Mouse (Mus musculus) intestine, embryonic 14.5 days (tissue): ENCODE results near the gene Tbc1d30. TPM values are rescaled to one million over a fixed set of nuclear protein-coding genes. Genes with fewer than 3 reads are reported as not detected.

Source experiments
- ATAC-seq: fragments of 200-750 bp; cut with Nextera tagmentation; replicated peaks from 2 replicates; pipeline ENCODE4 v1.8.0; 2017; ENCODE audit warnings: low read depth, moderate number of reproducible peaks, moderate TSS enrichment, moderate library complexity; ENCODE audit not compliant: low FRiP score, low TSS enrichment
- DNase-seq: peaks from one replicate; pipeline ENCODE4 v3.0.0-alpha.2; 2018; ENCODE audit warnings: low spot score
- H3K27ac ChIP-seq: fragments of 300-500 bp; sonication (generic); 2 replicates; pipeline ENCODE4 v1.5.1; 2014; ENCODE audit warnings: low read depth, mild to moderate bottlenecking, control low read depth
- H3K27me3 ChIP-seq: fragments of 300-500 bp; sonication (generic); replicated peaks from 2 replicates; pipeline ENCODE4 v1.6.1; 2014; ENCODE audit warnings: low read length, control low read depth; ENCODE audit not compliant: control insufficient read depth, insufficient read depth
- H3K36me3 ChIP-seq: fragments of 300-500 bp; sonication (generic); 2 replicates; pipeline ENCODE4 v1.6.1; 2014; ENCODE audit warnings: low read length, control low read depth; ENCODE audit not compliant: control insufficient read depth, insufficient read depth
- H3K4me1 ChIP-seq: fragments of 300-500 bp; sonication (generic); replicated peaks from 2 replicates; pipeline ENCODE4 v1.6.1; 2014; ENCODE audit warnings: low read length, control low read depth, mixed read lengths; ENCODE audit not compliant: control insufficient read depth, insufficient read depth
- H3K4me2 ChIP-seq: fragments of 300-500 bp; sonication (generic); 2 replicates; pipeline ENCODE4 v1.6.1; 2014; ENCODE audit warnings: low read length
- H3K4me3 ChIP-seq: fragments of 300-500 bp; sonication (generic); 2 replicates; pipeline ENCODE4 v1.5.1; 2014; ENCODE audit warnings: low read depth, low read length, control low read depth, mixed read lengths
- H3K9ac ChIP-seq: fragments of 300-500 bp; sonication (generic); 2 replicates; pipeline ENCODE4 v1.6.1; 2014; ENCODE audit warnings: mild to moderate bottlenecking, low read length
- H3K9me3 ChIP-seq: fragments of 300-500 bp; sonication (generic); 2 replicates; pipeline ENCODE4 v1.6.1; 2016; ENCODE audit warnings: low read length, control low read depth; ENCODE audit not compliant: control insufficient read depth
- WGBS: fragments of 180-500 bp; shearing (Covaris S2); extraction: QIAGEN DNeasy Blood & Tissue Kit; methylation state at CpG from one replicate; pipeline ENCODE4 v1.1.7; 2014; 5-methylcytosine and 5-hydroxymethylcytosine counted together
- polyA plus RNA-seq: library from polyadenylated mRNA; unstranded; fragments of >200 nt; fragmentation: Nextera tagmentation; extraction: Ambion mirVana; gene quantifications from 2 replicates; pipeline ENCODE4 v1.2.1, GENCODE M21; 2014

Tbc1d30 gene
- polyA plus RNA-seq, 1 experiment from 2014 or later, result 3.8 TPM

DNA sequence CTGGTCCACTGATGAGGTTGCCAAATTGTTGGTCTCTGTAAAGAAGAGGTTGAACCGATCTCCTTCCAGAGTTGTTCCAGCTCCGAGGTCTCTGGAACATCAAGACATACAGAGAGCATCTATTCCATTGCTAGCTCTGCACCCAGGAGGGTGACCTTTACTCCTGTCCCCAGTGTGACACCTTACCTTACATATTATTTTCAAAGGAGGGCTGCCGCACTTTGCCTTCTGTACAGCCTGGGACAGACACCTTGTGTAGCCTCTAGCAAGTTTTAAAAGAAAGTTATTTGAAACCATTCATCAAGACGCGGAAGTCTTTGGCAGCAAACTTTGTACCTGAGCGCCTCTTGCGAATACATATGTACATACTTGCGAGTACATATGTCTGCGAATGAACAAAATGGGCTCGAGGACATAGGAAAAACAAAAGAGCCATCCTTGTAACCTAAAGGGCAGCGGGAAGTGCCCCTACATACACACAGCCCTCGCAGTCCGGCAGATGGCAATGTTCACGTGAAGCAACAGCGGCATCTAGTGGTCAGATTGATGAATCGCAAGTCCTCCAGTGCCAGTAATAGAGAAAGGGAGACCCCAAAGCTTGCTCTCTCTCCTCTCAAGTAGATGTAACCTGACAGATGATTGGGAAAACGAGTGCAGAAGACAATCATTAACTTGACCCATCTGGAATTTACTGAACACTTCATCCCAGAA, 94.8 kb downstream of the Tbc1d30 start:
- no peak for ATAC-seq
- 23% methylated on average over 17 of the region's 17 CpGs for WGBS
- peak; percentile 88 for DNase-seq

DNA sequence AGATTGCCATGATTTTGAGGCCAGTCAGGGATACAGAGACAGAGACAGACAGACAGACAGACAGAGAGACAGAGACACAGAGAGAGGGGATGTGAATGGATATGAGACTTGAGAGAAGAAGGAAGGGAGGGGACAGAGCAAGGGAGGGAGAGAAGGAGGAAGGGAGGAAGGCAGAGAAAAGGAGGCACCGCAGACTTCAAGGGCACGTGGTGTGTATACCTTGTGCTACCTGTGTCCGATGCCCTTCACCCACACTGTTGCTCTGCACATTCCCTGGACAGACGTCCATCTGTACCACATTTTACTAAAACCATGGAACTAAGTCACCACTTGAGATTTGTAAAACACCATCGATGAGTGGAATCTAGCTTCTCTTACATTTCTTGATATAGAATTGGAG, 95.6 kb downstream of the Tbc1d30 start:
- no peak for ATAC-seq
- Histone ChIP-seq H3K36me3 (no peaks in the 10 kb centered on the region), H3K4me3 (no peak overlapping the region), H3K4me1 (no peaks in the 10 kb centered on the region), H3K9me3 (no peaks in the 10 kb centered on the region), H3K27me3 (0 out of 2 replicates have a peak, but pooled peaks cover 5% of the 10 kb centered on the region), H3K9ac (no peak overlapping the region), H3K27ac (no peak overlapping the region), H3K4me2 (no peak overlapping the region)
- no peak for DNase-seq
- WGBS, result 94% methylated on average over 5 of the region's 5 CpGs

More for the DNA sequence above, 94.8 kb downstream of the Tbc1d30 start:
- no peak overlapping the region for H3K9ac ChIP-seq
- no peaks in the 10 kb centered on the region for H3K4me1 ChIP-seq
- no peak overlapping the region for H3K4me3 ChIP-seq
- H3K9me3 ChIP-seq, result no peaks in the 10 kb centered on the region
- no peaks in the 10 kb centered on the region for H3K36me3 ChIP-seq
- H3K4me2 ChIP-seq, result no peak overlapping the region
- 0 out of 2 replicates have a peak, but pooled peaks cover 5% of the 10 kb centered on the region for H3K27me3 ChIP-seq
- no peak overlapping the region for H3K27ac ChIP-seq

- ATAC-seq (no peak), DNase-seq (no peak)
- Histone ChIP-seq H3K9ac (no peak overlapping the region), H3K4me2 (no peak overlapping the region), H3K27ac (no peak overlapping the region), H3K4me3 (no peak overlapping the region), H3K4me1 (no peaks in the 10 kb centered on the region), H3K27me3 (0 out of 2 replicates have a peak, but pooled peaks cover 5% of the 10 kb centered on the region), H3K36me3 (no peaks in the 10 kb centered on the region), H3K9me3 (no peaks in the 10 kb centered on the region)
- 82% methylated on average over 8 of the region's 8 CpGs for WGBS
Observed at GRCm38 (mm10) chr10:121254343-121254742, 96.7 kb downstream of the Tbc1d30 start.

DNA sequence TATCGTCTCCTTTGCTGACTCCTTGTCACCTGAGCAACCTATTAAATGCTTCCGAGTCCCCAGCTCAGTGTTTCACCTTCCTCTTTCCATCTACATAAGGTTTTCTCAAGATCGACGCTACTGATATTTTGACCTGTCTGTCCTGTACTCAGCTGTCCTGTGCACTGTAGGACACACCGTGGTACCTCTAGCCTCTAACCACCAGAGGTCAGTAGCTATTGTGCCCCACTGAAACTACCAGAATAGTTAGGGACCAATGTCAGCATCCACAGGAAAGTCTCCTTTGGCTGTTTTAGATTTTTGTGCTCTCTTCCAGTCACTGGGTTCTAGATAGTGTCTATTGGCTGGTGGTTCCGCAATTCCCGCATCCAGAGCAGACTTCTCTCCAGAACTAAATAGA, 98.3 kb downstream of the Tbc1d30 start:
- no peak for ATAC-seq
- H3K4me3 ChIP-seq, result no peak overlapping the region
- no peaks in the 10 kb centered on the region for H3K4me1 ChIP-seq
- no peak overlapping the region for H3K4me2 ChIP-seq
- 79% methylated on average over 7 of the region's 7 CpGs for WGBS
- H3K27ac ChIP-seq, result no peak overlapping the region
- no peaks in the 10 kb centered on the region for H3K9me3 ChIP-seq
- H3K9ac ChIP-seq, result no peak overlapping the region
- H3K27me3 ChIP-seq, result 0 out of 2 replicates have a peak, but pooled peaks cover 5% of the 10 kb centered on the region
- H3K36me3 ChIP-seq, result no peaks in the 10 kb centered on the region
- no peak for DNase-seq

DNA sequence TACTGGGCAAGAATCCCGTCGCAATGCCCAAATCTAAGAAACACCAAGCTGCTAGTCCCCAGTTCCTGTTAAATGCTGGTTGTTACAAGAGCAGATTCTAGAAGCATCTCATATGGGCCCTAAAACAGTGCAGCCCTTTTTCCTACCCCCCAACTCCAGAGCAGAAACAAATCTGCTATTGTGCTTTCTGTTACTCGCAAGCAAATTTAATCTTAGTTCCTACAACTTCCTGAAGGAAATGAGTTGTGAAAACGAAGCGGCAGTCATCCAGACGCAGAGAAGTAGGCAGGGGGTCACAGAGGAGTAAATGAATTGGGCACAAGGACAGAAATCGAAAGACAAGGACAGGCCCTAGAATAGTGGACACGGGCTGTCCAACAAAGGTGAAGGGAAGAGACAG, 99.9 kb downstream of the Tbc1d30 start:
- H3K27me3 ChIP-seq, result 0 out of 2 replicates have a peak, but pooled peaks cover 5% of the 10 kb centered on the region
- H3K4me1 ChIP-seq, result no peaks in the 10 kb centered on the region
- whole genome bisulfite sequencing, result 73% methylated on average over 8 of the region's 8 CpGs
- ATAC-seq, result no peak
- no peaks in the 10 kb centered on the region for H3K9me3 ChIP-seq
- no peaks in the 10 kb centered on the region for H3K36me3 ChIP-seq
- H3K27ac ChIP-seq, result no peak overlapping the region
- H3K4me2 ChIP-seq, result no peak overlapping the region
- DNase-seq, result no peak
- no peak overlapping the region for H3K4me3 ChIP-seq
- H3K9ac ChIP-seq, result no peak overlapping the region

GRCm38 (mm10) chr10:121249820-121250219, 101.3 kb downstream of the Tbc1d30 start:
- 95% methylated on average over 4 of the region's 4 CpGs for WGBS
- Histone ChIP-seq H3K27ac (no peak overlapping the region), H3K9me3 (no peaks in the 10 kb centered on the region), H3K4me1 (no peaks in the 10 kb centered on the region), H3K9ac (no peak overlapping the region), H3K4me3 (no peak overlapping the region), H3K4me2 (no peak overlapping the region), H3K27me3 (no peaks in the 10 kb centered on the region), H3K36me3 (no peaks in the 10 kb centered on the region)
- ATAC-seq (no peak), DNase-seq (no peak)

- H3K27me3 ChIP-seq, result no peaks in the 10 kb centered on the region
- DNase-seq, result no peak
- peaks cover 10% of the 10 kb centered on the region for H3K4me1 ChIP-seq
- H3K4me3 ChIP-seq, result no peak overlapping the region
- WGBS, result 89% methylated on average over 11 of the region's 11 CpGs
- no peaks in the 10 kb centered on the region for H3K9me3 ChIP-seq
- ATAC-seq, result no peak
- no peak overlapping the region for H3K4me2 ChIP-seq
- H3K36me3 ChIP-seq, result no peaks in the 10 kb centered on the region
- H3K27ac ChIP-seq, result no peak overlapping the region
- no peak overlapping the region for H3K9ac ChIP-seq
Observed at GRCm38 (mm10) chr10:121247545-121247944, 103.5 kb downstream of the Tbc1d30 start.

- H3K27ac ChIP-seq, result no peak overlapping the region
- H3K4me1 ChIP-seq, result peaks cover 10% of the 10 kb centered on the region
- H3K36me3 ChIP-seq, result no peaks in the 10 kb centered on the region
- no peak overlapping the region for H3K4me3 ChIP-seq
- H3K9ac ChIP-seq, result no peak overlapping the region
- no peak for ATAC-seq
- H3K4me2 ChIP-seq, result no peak overlapping the region
- 83% methylated on average over 21 of the region's 21 CpGs for WGBS
- no peaks in the 10 kb centered on the region for H3K27me3 ChIP-seq
- DNase-seq, result no peak
- no peaks in the 10 kb centered on the region for H3K9me3 ChIP-seq
Observed at GRCm38 (mm10) chr10:121246971-121247370, 104.1 kb downstream of the Tbc1d30 start.
